Mouse (Mus musculus): ENCODE data around the gene Csgalnact2. TPM values are rescaled to one million over a fixed set of nuclear protein-coding genes. Genes with fewer than 3 reads are reported as not detected.

Csgalnact2 gene
- total RNA-seq, 2 experiments from 2014 or later = 11.5 to 12.8 TPM

GRCm38 (mm10) chr6:118079762-118080465, 59.0 kb downstream of the Csgalnact2 start:
- DNase-seq (ENCODE audit: low spot score in 2 of 2) = no peak
- intact Hi-C loops (cut with DNase I) = no loop called here

GRCm38 (mm10) chr6:118079292-118079691, 59.6 kb downstream of the Csgalnact2 start:
- intact Hi-C loops (cut with DNase I) = no loop called here
- no peak for DNase-seq (ENCODE audit: low spot score in 2 of 2)

DNA sequence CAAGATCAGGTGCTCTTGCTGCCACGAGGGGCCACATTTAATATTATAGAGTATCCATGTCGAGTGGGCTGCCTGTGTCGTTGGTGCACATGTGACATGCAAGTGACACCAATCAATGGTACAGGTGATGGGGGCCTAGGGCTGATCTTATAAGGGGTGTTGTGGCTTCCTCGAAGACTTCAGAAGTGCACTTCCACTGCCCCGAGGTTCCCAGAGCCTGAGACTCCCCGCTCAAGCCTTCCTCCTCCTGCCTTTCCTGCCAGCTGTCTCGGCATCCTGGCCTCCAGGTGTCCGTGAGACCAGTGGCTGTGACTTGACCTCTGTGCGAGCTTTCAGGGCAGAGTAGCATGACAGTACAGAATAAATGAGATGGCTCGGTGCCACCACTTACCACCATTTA, 60.2 kb downstream of the Csgalnact2 start:
- intact Hi-C loops (cut with DNase I) = no loop called here
- no peak for DNase-seq (ENCODE audit: low spot score in 2 of 2)

- DNase-seq (ENCODE audit: low spot score in 2 of 2) = no peak
- intact Hi-C loops (cut with DNase I) = no loop called here
Measured at GRCm38 (mm10) chr6:118077421-118077820, 61.5 kb downstream of the Csgalnact2 start.

DNA sequence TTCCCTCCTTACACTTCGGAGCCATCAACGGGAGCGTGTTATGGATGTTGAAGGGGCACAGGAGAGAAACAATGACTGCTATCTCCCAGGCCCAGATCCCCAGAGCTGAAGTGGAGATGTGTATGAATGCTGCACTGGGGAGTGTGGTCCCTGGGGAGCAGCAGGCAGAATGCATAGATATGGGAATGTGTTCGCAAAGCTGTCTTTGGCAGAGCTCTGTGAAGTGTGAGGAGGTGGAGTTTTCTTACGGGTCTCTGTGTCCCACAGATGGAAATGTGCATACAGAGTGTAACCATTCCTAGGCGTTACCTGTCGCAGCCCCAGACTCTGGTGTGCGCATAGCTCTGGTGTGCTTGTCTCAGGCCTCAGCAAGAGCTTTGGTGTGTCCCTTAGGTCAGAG, 62.2 kb downstream of the Csgalnact2 start:
- DNase-seq (ENCODE audit: low spot score in 2 of 2) = no peak

GRCm38 (mm10) chr6:118076256-118076655, 62.7 kb downstream of the Csgalnact2 start:
- intact Hi-C loops (cut with DNase I) = no loop called here
- no peak for DNase-seq (ENCODE audit: low spot score in 2 of 2)

More for the DNA sequence above, 62.2 kb downstream of the Csgalnact2 start:
- intact Hi-C loops (cut with DNase I) = no loop called here

DNA sequence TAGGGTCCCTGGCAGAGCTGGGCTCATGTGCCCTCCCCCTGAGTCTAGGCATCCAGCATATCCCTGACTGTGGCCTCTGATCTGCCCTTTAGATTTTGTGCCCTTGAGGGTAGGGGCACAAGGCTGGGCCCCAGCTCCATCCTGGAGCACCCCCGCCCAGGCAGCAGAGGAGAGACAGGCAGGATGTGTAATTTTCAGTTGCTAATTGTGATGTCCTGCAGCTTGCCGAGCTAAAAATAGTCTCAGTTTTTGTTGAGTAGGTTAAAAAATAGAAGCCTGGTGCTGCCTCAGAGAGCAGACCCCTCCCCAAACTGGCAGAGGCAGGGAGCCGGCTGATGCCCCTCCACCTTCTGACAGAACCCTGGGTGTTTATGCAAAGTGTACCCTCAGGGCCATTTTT, 64.8 kb downstream of the Csgalnact2 start:
- intact Hi-C loops (cut with DNase I) = no loop called here
- DNase-seq (ENCODE audit: low spot score in 2 of 2) = no peak

DNA sequence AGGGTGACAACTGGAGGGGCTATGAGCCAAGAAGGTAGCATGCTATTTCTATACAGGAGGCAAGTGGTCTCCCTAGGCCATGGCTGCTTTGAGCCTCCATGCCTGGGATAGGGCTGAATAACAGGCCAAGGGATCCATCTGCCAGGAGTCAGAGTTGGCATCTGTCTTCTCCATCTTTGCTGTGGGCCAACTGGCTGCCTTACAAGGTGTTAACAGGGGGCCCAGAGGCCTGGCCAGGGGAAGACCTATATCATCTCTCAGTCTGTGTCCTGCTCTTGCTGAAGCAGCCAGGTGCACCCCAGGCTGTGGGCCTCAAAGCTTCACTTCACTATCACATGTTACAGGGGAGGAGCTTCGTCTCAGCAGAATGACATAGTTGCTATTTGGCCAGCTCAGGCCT, 66.8 kb downstream of the Csgalnact2 start:
- no peak for DNase-seq (ENCODE audit: low spot score in 2 of 2)
- intact Hi-C loops (cut with DNase I) = no loop called here

- DNase-seq (ENCODE audit: low spot score in 2 of 2) = no peak
- intact Hi-C loops (cut with DNase I) = no loop called here
Measured at GRCm38 (mm10) chr6:118071416-118071815, 67.5 kb downstream of the Csgalnact2 start.

DNA sequence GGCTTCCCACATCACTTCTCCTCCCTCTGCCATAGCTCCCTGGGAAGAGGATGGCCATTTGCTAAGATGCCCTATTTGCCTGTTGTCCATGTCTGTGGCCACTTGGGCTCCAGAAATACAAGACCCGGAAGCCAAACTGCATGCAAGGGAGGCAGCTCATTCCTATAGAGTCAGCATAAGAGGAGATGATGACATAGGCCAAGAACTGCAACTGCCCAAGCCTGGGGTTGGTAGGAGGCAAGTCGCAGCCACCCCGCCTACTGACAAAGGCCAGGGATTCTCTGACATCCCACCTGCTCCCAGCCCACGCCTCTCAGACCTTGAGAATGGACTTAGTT, 68.0 kb downstream of the Csgalnact2 start:
- intact Hi-C loops (cut with DNase I) = no loop called here
- no peak for DNase-seq (ENCODE audit: low spot score in 2 of 2)

GRCm38 (mm10) chr6:118070321-118071012, 68.5 kb downstream of the Csgalnact2 start:
- intact Hi-C loops (cut with DNase I) = no loop called here
- peak; percentile 67 to 74 for DNase-seq (ENCODE audit: low spot score in 2 of 2)

DNA sequence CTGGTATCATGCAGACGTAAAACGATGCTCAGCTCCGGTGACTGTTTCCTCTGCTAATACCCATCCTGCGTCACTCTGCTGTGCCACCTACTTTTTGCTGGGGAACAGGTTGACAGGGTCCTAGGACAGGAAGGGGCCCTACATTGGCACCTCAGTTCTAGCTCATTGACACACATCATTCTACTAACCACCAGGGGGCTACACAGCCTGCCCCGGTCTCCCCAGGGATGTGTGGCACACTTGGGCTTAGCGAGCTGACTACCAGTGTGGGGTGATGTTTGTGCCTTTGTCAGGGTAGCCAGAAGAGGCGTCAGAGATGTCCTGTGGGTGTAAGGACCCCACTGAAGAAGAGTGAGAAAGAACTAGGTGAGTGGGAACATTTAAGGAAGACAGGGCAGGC, 71.2 kb downstream of the Csgalnact2 start:
- intact Hi-C loops (cut with DNase I) = loop anchor here (5.0 kb wide), 1 partner anchor 55 kb away; the partner anchor contains the start of gene Rasgef1a
- no peak for DNase-seq (ENCODE audit: low spot score in 2 of 2)

GRCm38 (mm10) chr6:118066199-118067081, 72.5 kb downstream of the Csgalnact2 start:
- intact Hi-C loops (cut with DNase I) = loop anchor here (5.0 kb wide), 1 partner anchor 54 kb away; the partner anchor contains the start of gene Rasgef1a
- DNase-seq (ENCODE audit: low spot score in 2 of 2) = peak; percentile 68 to 83

GRCm38 (mm10) chr6:118065837-118066198, 73.1 kb downstream of the Csgalnact2 start:
- DNase-seq (ENCODE audit: low spot score in 2 of 2) = peak in 1 of 2 experiments; percentile 15
- intact Hi-C loops (cut with DNase I) = loop anchor here (5.0 kb wide), 1 partner anchor 54 kb away; the partner anchor contains the start of gene Rasgef1a

GRCm38 (mm10) chr6:118064968-118065530, 73.9 kb downstream of the Csgalnact2 start:
- intact Hi-C loops (cut with DNase I) = loop anchor here (5.0 kb wide), 1 partner anchor 53 kb away; the partner anchor contains the start of gene Rasgef1a
- DNase-seq (ENCODE audit: low spot score in 2 of 2) = peak in 1 of 2 experiments; percentile 59

DNA sequence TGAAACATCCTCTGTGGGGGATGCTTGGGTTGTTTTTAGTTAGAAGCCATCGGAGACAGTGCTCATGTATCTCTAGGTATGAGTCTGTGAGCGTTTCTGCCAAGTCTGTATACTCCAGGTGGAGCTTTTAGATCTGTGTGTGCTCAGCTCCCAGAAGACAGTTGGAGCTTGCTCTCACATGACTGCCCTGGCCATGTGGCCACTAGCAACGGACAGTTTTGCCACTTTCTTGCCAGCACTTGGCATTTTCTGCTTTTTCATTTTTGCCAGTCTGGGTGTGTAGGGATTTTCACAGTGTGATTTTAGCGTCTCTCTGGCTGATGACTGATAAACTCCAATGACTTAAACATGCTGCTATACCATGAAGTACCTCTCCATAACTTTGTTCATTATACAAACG, 75.7 kb downstream of the Csgalnact2 start:
- no peak for DNase-seq (ENCODE audit: low spot score in 2 of 2)
- intact Hi-C loops (cut with DNase I) = no loop called here

DNA sequence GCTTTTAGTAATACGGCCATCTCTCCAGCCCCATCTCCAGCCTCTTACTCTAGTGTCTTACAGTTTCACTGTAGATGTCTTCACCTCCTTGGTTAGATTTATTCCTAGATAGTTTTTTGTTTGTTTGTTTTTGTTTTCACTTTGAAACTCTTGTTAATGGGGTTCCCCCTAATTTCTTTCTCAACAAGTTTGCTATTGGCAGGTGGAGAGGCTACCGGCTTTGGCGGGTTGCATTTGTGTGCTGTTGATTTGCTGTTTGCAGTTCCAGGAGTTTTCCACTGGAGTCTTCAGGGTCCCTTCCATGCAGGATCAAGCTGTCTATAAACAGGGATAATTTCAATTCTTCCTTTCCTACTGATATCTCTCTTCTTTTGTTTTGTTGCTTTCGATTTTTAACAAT, 77.7 kb downstream of the Csgalnact2 start:
- no peak for DNase-seq (ENCODE audit: low spot score in 2 of 2)
- intact Hi-C loops (cut with DNase I) = no loop called here
